Mouse (Mus musculus): Measurements from ENCODE around the gene Xaf1.
A peak's percentile ranks its signal among the peaks of the same experiment; 100 is the strongest.

GRCm38 (mm10) chr11:72342549-72343237, 41.3 kb downstream of the Xaf1 start:
- TF ChIP-seq CTCF (IDR thresholded peaks at IDR 0.05; ENCODE audit: control insufficient read depth, insufficient read depth, insufficient read length) (peak; percentile 60), MYOD1 (IDR thresholded peaks at IDR 0.05; ENCODE audit: control insufficient read depth, insufficient read length, low read depth) (no peak), USF1 (IDR thresholded peaks at IDR 0.05; ENCODE audit: low read depth) (no peak), MAX (IDR thresholded peaks at IDR 0.05) (no peak), CEBPB (IDR thresholded peaks at IDR 0.05; ENCODE audit: low read depth) (no peak), MYOG (IDR thresholded peaks at IDR 0.05; ENCODE audit: control insufficient read depth, extremely low read depth, insufficient read length) (no peak), FOSL1 (IDR thresholded peaks at IDR 0.05; ENCODE audit: insufficient read depth, low read length, poor library complexity, severe bottlenecking) (no peak)
